Mouse (Mus musculus) c-Kit-negative CD71-positive TER-119-positive erythroid progenitor cells, embryonic 14.5 days (primary cell): ENCODE measurements around the gene Gm128.

ENCODE experiments used
- DNase-seq: peaks from one replicate; pipeline ENCODE4 v3.0.0-alpha.2; 2013; ENCODE audit warnings: low read depth, low spot score

Gm128 gene

GRCm38 (mm10) chr3:95200132-95200531 lies 41.3 kb downstream of the Gm128 start:
- DNase-seq = no peak

DNA sequence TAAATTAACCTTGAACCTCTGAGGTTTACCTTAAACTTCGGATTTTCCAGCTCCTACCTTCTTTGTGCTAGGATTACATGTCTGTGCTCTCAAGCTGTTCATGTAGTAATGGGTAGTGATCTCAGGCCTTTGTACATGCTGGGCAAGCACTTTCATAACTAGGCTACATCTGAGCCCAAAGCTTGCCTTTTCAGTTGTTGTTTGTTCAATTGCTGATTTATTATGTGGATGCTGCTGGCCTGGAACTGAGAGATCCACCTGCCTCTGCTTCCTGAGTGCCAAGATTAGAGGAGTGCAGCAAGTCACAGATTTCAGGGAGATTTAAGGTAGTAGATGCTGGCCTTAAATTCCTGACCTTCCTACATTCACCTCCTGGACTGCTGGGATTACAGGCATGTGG lies 42.3 kb downstream of the Gm128 start:
- DNase-seq = no peak

DNA sequence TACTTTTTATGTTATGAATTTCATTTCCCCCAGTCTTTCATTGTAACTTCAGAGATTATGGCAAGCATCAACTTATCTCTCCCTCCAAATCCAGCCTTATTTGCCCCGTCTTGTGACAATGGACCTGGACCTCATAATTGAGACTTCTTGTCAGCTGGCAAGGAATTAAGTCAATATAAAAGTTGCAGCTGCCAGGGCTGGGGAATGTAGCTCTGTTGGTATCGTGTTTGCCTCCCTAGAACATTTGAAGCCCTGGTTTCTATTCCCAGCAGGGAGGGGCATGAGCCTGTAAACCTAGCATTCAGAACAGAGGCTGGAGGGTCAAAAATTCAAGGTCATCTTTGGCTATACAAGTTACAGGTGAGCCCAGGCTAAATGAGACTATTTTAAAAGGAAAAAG lies 45.6 kb downstream of the Gm128 start:
- DNase-seq = no peak

- DNase-seq = no peak
Measured at GRCm38 (mm10) chr3:95194721-95195135, 46.7 kb downstream of the Gm128 start.
